Mouse (Mus musculus): Measurements from ENCODE around the gene Canx.

GRCm38 (mm10) chr11:50286428-50286827 is 39.0 kb downstream of the Canx start:
- TF ChIP-seq CTCF (IDR thresholded peaks at IDR 0.05; ENCODE audit: low read depth, low read length) (no peak), POLR2A (IDR thresholded peaks at IDR 0.05; ENCODE audit: borderline replicate concordance, low read depth, low read length) (no peak)

Measured in bone marrow macrophage, adult 2 months (primary cell).